Mouse (Mus musculus) ES-E14 (cell line): Measurements from ENCODE around the gene Cd151. TPM values are rescaled to one million over a fixed set of nuclear protein-coding genes. Genes with fewer than 3 reads are reported as not detected.

Source experiments
- DNase-seq: peaks from one replicate; pipeline ENCODE4 v3.0.0-alpha.2; 2013; ENCODE audit warnings: low read depth, low spot score
- H3K27ac ChIP-seq: 2 replicates; pipeline ENCODE4 v1.5.1; 2012; ENCODE audit warnings: low read depth, mild to moderate bottlenecking, low read length, moderate library complexity, mixed read lengths; ENCODE audit not compliant: poor library complexity, insufficient read depth, severe bottlenecking
- H3K36me3 ChIP-seq: 2 replicates; pipeline ENCODE4 v1.6.1; 2012; ENCODE audit warnings: mild to moderate bottlenecking, low read length, moderate library complexity, mixed read lengths; ENCODE audit not compliant: control insufficient read depth, poor library complexity, insufficient read depth, severe bottlenecking
- H3K4me1 ChIP-seq, 2 experiments: fragments of 150-350 bp in 1 of 2; sonication (generic) in 1 of 2; 2 replicates each; pipeline ENCODE4 v1.6.1; 2012; ENCODE audit warnings: low read length in 2 of 2, mild to moderate bottlenecking in 1 of 2, mixed read lengths in 1 of 2; ENCODE audit not compliant: control insufficient read depth in 2 of 2, insufficient read depth in 2 of 2, poor library complexity in 1 of 2
- H3K4me3 ChIP-seq, 2 experiments: fragments of 150-350 bp in 1 of 2; sonication (generic) in 1 of 2; 2 replicates each; pipeline ENCODE4 v1.5.1; 2012; ENCODE audit warnings: low read length in 2 of 2, low read depth in 1 of 2, mild to moderate bottlenecking in 1 of 2, mixed read lengths in 1 of 2; ENCODE audit not compliant: insufficient read depth in 1 of 2, poor library complexity in 1 of 2, severe bottlenecking in 1 of 2
- H3K9ac ChIP-seq: 2 replicates; pipeline ENCODE4 v1.6.1; 2012; ENCODE audit warnings: low read depth, mild to moderate bottlenecking, low read length, mixed read lengths; ENCODE audit not compliant: poor library complexity, insufficient read depth, severe bottlenecking
- H3K9me3 ChIP-seq: fragments of 150-350 bp; sonication (generic); 2 replicates; pipeline ENCODE4 v1.6.1; 2012; ENCODE audit warnings: low read depth, mild to moderate bottlenecking, low read length; ENCODE audit not compliant: control insufficient read depth, insufficient read depth
- CHD2 ChIP-seq: IDR thresholded peaks from 2 replicates; pipeline ENCODE4 v1.6.1; 2014; ENCODE audit warnings: mild to moderate bottlenecking, low read depth, low read length, inconsistent platforms
- HCFC1 ChIP-seq: IDR thresholded peaks from 2 replicates; pipeline ENCODE4 v1.6.1; 2012; ENCODE audit warnings: low read length, inconsistent platforms, borderline replicate concordance; ENCODE audit not compliant: insufficient read depth
- MAFK ChIP-seq: IDR thresholded peaks from 2 replicates; pipeline ENCODE4 v1.6.1; 2014; ENCODE audit warnings: mild to moderate bottlenecking, low read depth, low read length, inconsistent platforms; ENCODE audit not compliant: insufficient read depth
- ZC3H11A ChIP-seq: IDR thresholded peaks from 2 replicates; pipeline ENCODE4 v1.6.1; 2012; ENCODE audit warnings: low read depth, mild to moderate bottlenecking, inconsistent platforms, low read length, borderline replicate concordance
- ZNF384 ChIP-seq: IDR thresholded peaks from 2 replicates; pipeline ENCODE4 v1.6.1; 2012; ENCODE audit warnings: low read depth, low read length, inconsistent platforms
- in situ Hi-C, 2 experiments: fragments of 600-800 bp; cut with MboI; formaldehyde crosslinking; loops; one replicate each; pipeline ENCODE4 v1.15.1; 2025; ENCODE audit warnings: low sequenced_read_pairs in 2 of 2, inconsistent platforms in 1 of 2; ENCODE audit not compliant: unreplicated experiment in 2 of 2
- total RNA-seq: library from RNA; depleted of rRNA; stranded (reverse); fragments of 300-350 nt; gene quantifications from 2 replicates; pipeline ENCODE4 v1.2.3, GENCODE M21; 2012

The Cd151 gene
- total RNA-seq, 1 experiment, result 238 TPM

DNA sequence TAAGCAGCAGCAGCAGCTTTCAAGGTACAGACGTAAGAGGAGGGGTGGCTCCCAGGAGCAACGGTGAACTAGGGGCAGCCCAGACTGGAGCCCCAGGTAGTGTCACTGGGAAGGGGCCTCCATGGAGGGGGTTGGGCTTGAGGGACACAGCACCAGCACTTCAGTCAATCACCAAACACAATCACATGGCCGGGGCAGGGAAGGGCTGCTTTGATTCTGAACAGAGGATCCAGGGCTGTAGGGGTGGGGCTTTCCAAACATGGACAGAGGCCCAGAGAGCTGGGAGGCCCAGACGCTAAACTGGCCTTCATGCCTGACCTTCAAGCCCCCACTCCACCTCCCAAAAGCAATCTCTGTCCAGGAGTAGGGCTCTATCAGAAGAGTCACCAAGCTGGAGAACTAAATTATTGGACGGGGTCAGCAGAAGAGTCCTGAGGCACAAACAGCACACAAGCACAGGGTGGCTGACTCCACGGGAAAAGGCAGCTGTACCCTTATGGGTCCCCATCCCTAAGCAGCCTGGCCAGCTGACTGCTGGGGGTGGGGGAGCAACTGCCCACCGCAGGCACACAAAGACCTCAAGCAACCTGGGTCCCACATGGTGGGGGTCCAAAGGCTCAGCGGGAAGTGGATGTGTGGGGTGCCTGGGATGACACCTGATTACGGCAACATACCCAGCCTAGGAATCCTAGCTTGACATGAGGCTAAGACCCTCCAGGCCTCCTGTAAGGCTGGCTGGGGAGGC, 37.2 kb upstream of the Cd151 start:
- peaks cover 18% of the 10 kb centered on the region; the same call in 1 of the 2 replicates for H3K36me3 ChIP-seq
- in situ Hi-C loops, result no loop called here
- DNase-seq, result no peak
- no peak overlapping the region; the same call in 1 of the 2 replicates for H3K9ac ChIP-seq
- H3K4me3 ChIP-seq, result no peak overlapping the region
- no peak overlapping the region for H3K27ac ChIP-seq
- peaks cover 0 to 23% of the 10 kb centered on the region in 2 experiments; a peak in 3 of 4 replicates for H3K4me1 ChIP-seq
- TF ChIP-seq MAFK (no peak), CHD2 (no peak), ZNF384 (no peak), ZC3H11A (no peak), HCFC1 (no peak)
- no peaks in the 10 kb centered on the region for H3K9me3 ChIP-seq

DNA sequence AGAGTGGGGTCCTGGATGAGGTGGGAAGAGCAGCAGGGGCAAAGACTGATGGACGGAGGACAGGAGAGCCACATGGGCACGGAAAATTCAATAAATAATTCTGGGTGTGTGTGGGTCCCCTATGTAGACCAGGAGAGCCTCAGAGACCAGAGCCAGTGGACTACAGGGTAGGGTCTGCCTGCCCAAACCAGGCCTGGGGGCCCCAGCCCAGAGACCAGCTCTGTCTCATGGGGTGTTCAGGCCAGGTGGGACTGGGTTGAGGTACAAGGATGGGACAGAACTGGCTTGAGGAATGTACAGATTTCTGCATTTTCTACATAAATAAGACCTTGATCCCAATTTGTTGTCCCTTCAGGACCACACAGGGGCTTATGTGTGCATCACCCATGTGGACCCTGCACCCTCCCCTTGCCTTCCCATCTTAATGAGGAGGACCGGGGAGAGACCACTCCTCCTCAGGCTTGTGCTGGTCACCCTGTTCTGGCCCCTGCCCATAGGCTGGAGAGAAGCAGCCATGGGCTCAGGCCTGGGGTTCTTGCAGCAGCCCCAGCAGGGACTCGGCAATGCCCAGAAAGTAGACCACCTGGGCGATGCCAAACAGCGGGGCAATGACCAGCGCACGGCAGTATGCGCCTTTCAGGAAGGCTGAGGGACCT, 36.5 kb upstream of the Cd151 start:
- TF ChIP-seq MAFK, result no peak
- no peak for TF ChIP-seq HCFC1
- no peak for TF ChIP-seq ZC3H11A
- TF ChIP-seq ZNF384, result no peak
- TF ChIP-seq CHD2, result no peak
- peaks cover 18% of the 10 kb centered on the region; the same call in 1 of the 2 replicates for H3K36me3 ChIP-seq
- H3K9me3 ChIP-seq, result no peaks in the 10 kb centered on the region
- in situ Hi-C loops, result no loop called here
- no peak overlapping the region for H3K4me3 ChIP-seq
- H3K27ac ChIP-seq, result no peak overlapping the region
- peaks cover 0 to 26% of the 10 kb centered on the region in 2 experiments; a peak in 3 of 4 replicates for H3K4me1 ChIP-seq
- no peak for DNase-seq
- H3K9ac ChIP-seq, result no peak overlapping the region; the same call in 1 of the 2 replicates

GRCm38 (mm10) chr7:141431434-141432185, 35.6 kb upstream of the Cd151 start:
- no peak for DNase-seq
- Histone ChIP-seq H3K27ac (no peak overlapping the region), H3K9ac (no peak overlapping the region), H3K36me3 (peaks cover 18% of the 10 kb centered on the region; the same call in 1 of the 2 replicates), H3K9me3 (no peaks in the 10 kb centered on the region), H3K4me3 (no peak overlapping the region), H3K4me1 (peaks cover 3 to 29% of the 10 kb centered on the region in 2 experiments; a peak in 3 of 4 replicates)
- TF ChIP-seq ZC3H11A, result no peak
- TF ChIP-seq MAFK, result no peak
- no peak for TF ChIP-seq CHD2
- TF ChIP-seq ZNF384, result no peak
- TF ChIP-seq HCFC1, result no peak
- in situ Hi-C loops, result no loop called here

DNA sequence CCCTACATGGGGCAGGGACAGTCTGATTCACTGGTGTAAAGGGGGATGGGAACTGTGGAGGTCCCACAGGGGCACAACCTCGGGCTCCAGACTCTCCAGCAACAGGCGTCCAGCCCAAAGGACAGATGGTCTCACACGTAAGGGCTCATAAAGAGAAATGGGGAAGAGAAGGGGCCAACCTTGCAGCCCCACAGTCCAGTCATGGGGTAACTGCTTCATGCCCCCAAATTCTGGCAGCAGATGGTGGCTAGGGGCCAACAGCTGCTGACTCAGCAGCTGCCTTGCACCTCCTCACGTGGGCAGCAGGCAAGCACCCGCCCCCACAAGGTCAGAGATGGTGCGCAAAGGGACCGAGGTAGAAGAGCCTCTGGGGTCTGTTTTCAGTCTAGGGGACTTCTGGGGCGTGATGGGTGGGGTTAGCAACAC, 35.0 kb upstream of the Cd151 start:
- TF ChIP-seq ZNF384 (no peak), MAFK (peak; percentile 74; the same call in 1 of the 2 replicates)
- peaks cover 4 to 29% of the 10 kb centered on the region in 2 experiments; a peak in 3 of 4 replicates for H3K4me1 ChIP-seq
- H3K9me3 ChIP-seq, result no peaks in the 10 kb centered on the region
- no peak overlapping the region for H3K27ac ChIP-seq
- H3K9ac ChIP-seq, result no peak overlapping the region
- in situ Hi-C loops, result no loop called here
- DNase-seq, result no peak
- H3K36me3 ChIP-seq, result peaks cover 18% of the 10 kb centered on the region; the same call in 1 of the 2 replicates
- no peak overlapping the region for H3K4me3 ChIP-seq
